Mouse (Mus musculus): ENCODE measurements around the gene Spag7. TPM values are rescaled to one million over a fixed set of nuclear protein-coding genes. Genes with fewer than 3 reads are reported as not detected.

Gene Spag7
- 10 to 100 TPM; 76.6 to 85.5 TPM for polyA plus RNA-seq (2017; shearing (Covaris generic))

GRCm38 (mm10) chr11:70668771-70669505 is at the start of gene Spag7:
Gene Spag7, minus strand, starts transcription at chr11:70669416.

GRCm38 (mm10) chr11:70699722-70700556 is 30.7 kb upstream of the Spag7 start, which contains the start of the genes Inca1 and Kif1c:
Gene Inca1, minus strand, starts transcription at chr11:70700155.
Gene Kif1c, plus strand, starts transcription at chr11:70700548.

GRCm38 (mm10) chr11:70687601-70688199 is 18.5 kb upstream of the Spag7 start, which contains the start of gene Camta2:
Gene Camta2, minus strand, starts transcription at chr11:70688105.

GRCm38 (mm10) chr11:70656964-70657363 is 12.3 kb downstream of the Spag7 start, which contains the start of gene Eno3:
Gene Eno3, plus strand, starts transcription at chr11:70657202.

GRCm38 (mm10) chr11:70654198-70654922 is 14.9 kb downstream of the Spag7 start, which contains the start of gene Pfn1:
Gene Pfn1, minus strand, starts transcription at chr11:70654644.

GRCm38 (mm10) chr11:70646691-70647650 is 22.2 kb downstream of the Spag7 start, which contains the start of the genes Rnf167 and Slc25a11:
Gene Rnf167, plus strand, starts transcription at chr11:70647235.
Gene Slc25a11, minus strand, starts transcription at chr11:70647479.

GRCm38 (mm10) chr11:70638714-70639278 is 30.4 kb downstream of the Spag7 start, which contains the start of gene Gp1ba:
Gene Gp1ba, plus strand, starts transcription at chr11:70639122.

GRCm38 (mm10) chr11:70619101-70619500 is 50.1 kb downstream of the Spag7 start, which contains the start of gene Chrne:
Gene Chrne, minus strand, starts transcription at chr11:70619216.

GRCm38 (mm10) chr11:70615516-70616093 is 53.6 kb downstream of the Spag7 start, which contains the start of gene 4930544D05Rik:
Gene 4930544D05Rik, plus strand, starts transcription at chr11:70615848.

Other genes with a start within 250 kb of the Spag7 start
- 100 to 1,000 TPM; 315 to 338 TPM for gene Arrb2, start 236.8 kb downstream of the Spag7 start, polyA plus RNA-seq (2017; shearing (Covaris generic))
- gene Med11, start 217.5 kb downstream of the Spag7 start, polyA plus RNA-seq (2017; shearing (Covaris generic)), result 10 to 100 TPM; 74.9 to 86.6 TPM
- not detected for gene Zmynd15, start 210.0 kb downstream of the Spag7 start, polyA plus RNA-seq (2017; shearing (Covaris generic))
- gene Cxcl16, start 209.4 kb downstream of the Spag7 start, polyA plus RNA-seq (2017; shearing (Covaris generic)), result 1 to 10 TPM in 1 of 2 experiments, under 1 TPM in 1; 0.62 to 3.5 TPM
- gene Tm4sf5, start 164.2 kb downstream of the Spag7 start, polyA plus RNA-seq (2017; shearing (Covaris generic)), result 1 to 10 TPM; 1.9 to 3.4 TPM
- not detected for gene Vmo1, start 154.8 kb downstream of the Spag7 start, polyA plus RNA-seq (2017; shearing (Covaris generic))
- gene Gltpd2, start 150.2 kb downstream of the Spag7 start, polyA plus RNA-seq (2017; shearing (Covaris generic)), result under 1 TPM in 1 of 2 experiments, not detected in 1; 0.52 TPM
- 100 to 1,000 TPM; 304 to 369 TPM for gene Psmb6, start 144.0 kb downstream of the Spag7 start, polyA plus RNA-seq (2017; shearing (Covaris generic))
- not detected for gene Gm40193, start 136.5 kb downstream of the Spag7 start, polyA plus RNA-seq (2017; shearing (Covaris generic))
- 1 to 10 TPM; 2.3 to 3.0 TPM for gene Pld2, start 129.4 kb downstream of the Spag7 start, polyA plus RNA-seq (2017; shearing (Covaris generic))
- 10 to 100 TPM; 14.6 to 17.0 TPM for gene Mink1, start 106.5 kb downstream of the Spag7 start, polyA plus RNA-seq (2017; shearing (Covaris generic))
- gene 4930544D05Rik, start 53.6 kb downstream of the Spag7 start, polyA plus RNA-seq (2017; shearing (Covaris generic)), result under 1 TPM in 1 of 2 experiments, not detected in 1; 0.26 TPM
- 1 to 10 TPM in 1 of 2 experiments, under 1 TPM in 1; 0.88 to 1.7 TPM for gene Chrne, start 50.2 kb downstream of the Spag7 start, polyA plus RNA-seq (2017; shearing (Covaris generic))
- gene Gp1ba, start 30.3 kb downstream of the Spag7 start, polyA plus RNA-seq (2017; shearing (Covaris generic)), result under 1 TPM in 1 of 2 experiments, not detected in 1; 0.90 TPM
- gene Rnf167, start 22.2 kb downstream of the Spag7 start, polyA plus RNA-seq (2017; shearing (Covaris generic)), result 100 to 1,000 TPM; 284 to 341 TPM
- 100 to 1,000 TPM; 159 to 161 TPM for gene Slc25a11, start 21.9 kb downstream of the Spag7 start, polyA plus RNA-seq (2017; shearing (Covaris generic))
- gene Pfn1, start 14.8 kb downstream of the Spag7 start, polyA plus RNA-seq (2017; shearing (Covaris generic)), result 1,000 to 10,000 TPM; 4,890 to 5,701 TPM
- gene Eno3, start 12.2 kb downstream of the Spag7 start, polyA plus RNA-seq (2017; shearing (Covaris generic)), result 10 to 100 TPM; 16.2 to 18.7 TPM
- 10 to 100 TPM; 29.8 to 41.1 TPM for gene Camta2, start 18.7 kb upstream of the Spag7 start, polyA plus RNA-seq (2017; shearing (Covaris generic))
- gene Inca1, start 30.7 kb upstream of the Spag7 start, polyA plus RNA-seq (2017; shearing (Covaris generic)), result under 1 TPM in 1 of 2 experiments, not detected in 1; 0.27 TPM
- gene Kif1c, start 31.1 kb upstream of the Spag7 start, polyA plus RNA-seq (2017; shearing (Covaris generic)), result 1 to 10 TPM; 2.6 to 3.9 TPM
- gene Zfp3, start 94.8 kb upstream of the Spag7 start, polyA plus RNA-seq (2017; shearing (Covaris generic)), result 1 to 10 TPM; 7.3 to 7.5 TPM
- gene Scimp, start 143.2 kb upstream of the Spag7 start, polyA plus RNA-seq (2017; shearing (Covaris generic)), result under 1 TPM; 0.35 to 0.64 TPM
- gene Rabep1, start 175.4 kb upstream of the Spag7 start, polyA plus RNA-seq (2017; shearing (Covaris generic)), result 10 to 100 TPM; 35.0 to 39.0 TPM